In the genomic region with DNA sequence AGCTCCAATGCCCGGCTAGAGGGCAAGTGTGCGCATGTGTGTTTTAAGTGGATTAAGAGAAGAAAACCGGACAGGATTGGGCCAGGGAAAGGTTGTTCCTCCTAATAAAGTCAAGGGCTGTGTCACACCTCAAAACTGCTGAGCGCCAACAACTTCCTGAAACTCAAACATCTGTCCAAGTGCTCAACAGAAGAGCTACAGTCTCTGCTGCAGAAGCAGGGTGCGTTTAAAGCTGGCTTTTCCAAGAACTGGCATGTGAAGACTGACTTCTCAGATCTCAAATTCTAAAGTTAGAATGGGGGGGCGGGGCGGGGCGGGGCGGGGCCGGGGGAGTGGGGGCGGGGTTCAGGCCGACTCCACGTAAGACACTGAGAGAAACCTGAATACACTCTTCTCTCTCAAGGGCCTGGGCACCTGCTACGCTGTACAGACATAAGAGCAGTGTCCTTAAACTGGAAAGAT, we compare ENCODE assay signal across 8 mouse cellular contexts. TPM values are rescaled to one million over a fixed set of nuclear protein-coding genes. Genes with fewer than 3 reads are reported as not detected.
DNase-seq lines count a peak whose midpoint lies in the region; ATAC-seq and TF ChIP-seq lines count a peak whose summit lies in the region.

No protein-coding gene starts in this region.

- peak; percentile 52 for DNase-seq in thymus, postnatal 0 days (ENCODE audit: low spot score)
- DNase-seq in thymus, postnatal 14 days, result no peak
- DNase-seq in liver, postnatal 0 days, result peak; percentile 64
- no peak for DNase-seq in adrenal gland, postnatal 36 days
- DNase-seq in right cerebral cortex, postnatal 14 days, result no peak
- no peak for DNase-seq in testis, postnatal 10 days (ENCODE audit: low spot score)

- ATAC-seq in forebrain, embryonic 16.5 days, result peak; percentile 19
- 0 out of 2 replicates have a peak, but pooled peaks have one; percentile 12 for ATAC-seq in liver, postnatal 0 days
- no peak for ATAC-seq in stomach, embryonic 15.5 days (ENCODE audit: insufficient read depth, low FRiP score, low read depth)

- H3K27ac ChIP-seq in forebrain, embryonic 16.5 days (ENCODE audit: low read length), result peak overlapping the region; percentile 69
- H3K27ac ChIP-seq in liver, postnatal 0 days (ENCODE audit: low read depth), result peak overlapping the region; percentile 68
- H3K27ac ChIP-seq in stomach, embryonic 15.5 days, result peak overlapping the region; percentile 65

- H3K4me2 ChIP-seq in forebrain, embryonic 16.5 days (ENCODE audit: low read length), result no peak overlapping the region
- H3K4me2 ChIP-seq in liver, postnatal 0 days (ENCODE audit: low read depth, low read length), result peak overlapping the region; percentile 55
- H3K4me2 ChIP-seq in stomach, embryonic 15.5 days, result peak overlapping the region; percentile 56

- H3K4me1 ChIP-seq in forebrain, embryonic 16.5 days (replicated peaks; ENCODE audit: control insufficient read depth, insufficient read depth, low read length), result peaks cover 39% of the 10 kb centered on the region
- H3K4me1 ChIP-seq in liver, postnatal 0 days (ENCODE audit: insufficient read depth), result peaks cover 64% of the 10 kb centered on the region
- H3K4me1 ChIP-seq in stomach, embryonic 15.5 days, result peaks cover 52% of the 10 kb centered on the region

- no peak overlapping the region for H3K9ac ChIP-seq in forebrain, embryonic 16.5 days (replicated peaks; ENCODE audit: low read depth, low read length)
- peak overlapping the region; percentile 57; the same call in 1 of the 2 replicates for H3K9ac ChIP-seq in liver, postnatal 0 days (replicated peaks)
- no peak overlapping the region for H3K9ac ChIP-seq in stomach, embryonic 15.5 days

- no peak for TF ChIP-seq EP300 in liver, postnatal 0 days (IDR thresholded peaks at IDR 0.05; ENCODE audit: low read depth)

- H3K36me3 ChIP-seq in forebrain, embryonic 16.5 days (ENCODE audit: control insufficient read depth, insufficient read depth), result no peaks in the 10 kb centered on the region
- H3K36me3 ChIP-seq in liver, postnatal 0 days (replicated peaks; ENCODE audit: insufficient read depth, low read length), result no peaks in the 10 kb centered on the region
- no peaks in the 10 kb centered on the region for H3K36me3 ChIP-seq in stomach, embryonic 15.5 days

- no peak overlapping the region for H3K4me3 ChIP-seq in forebrain, embryonic 16.5 days (replicated peaks; ENCODE audit: low read length)
- no peak overlapping the region for H3K4me3 ChIP-seq in liver, postnatal 0 days (ENCODE audit: low read depth, low read length)
- H3K4me3 ChIP-seq in stomach, embryonic 15.5 days (replicated peaks), result no peak overlapping the region

- no peaks in the 10 kb centered on the region for H3K27me3 ChIP-seq in forebrain, embryonic 16.5 days (replicated peaks; ENCODE audit: control insufficient read depth, insufficient read depth, low read length)
- H3K27me3 ChIP-seq in liver, postnatal 0 days (ENCODE audit: insufficient read depth, low read length), result no peaks in the 10 kb centered on the region
- no peaks in the 10 kb centered on the region for H3K27me3 ChIP-seq in stomach, embryonic 15.5 days (replicated peaks)

- 28% methylated on average over 14 of the region's 14 CpGs for WGBS in forebrain, embryonic 16.5 days
- 16% methylated on average over 14 of the region's 14 CpGs for WGBS in liver, postnatal 0 days (ENCODE audit: insufficient replicate concordance)
- WGBS in stomach, embryonic 15.5 days, result 24% methylated on average over 14 of the region's 14 CpGs

- TF ChIP-seq CTCF in liver, postnatal 0 days (IDR thresholded peaks at IDR 0.05; ENCODE audit: low read depth), result no peak

- no peaks in the 10 kb centered on the region for H3K9me3 ChIP-seq in forebrain, embryonic 16.5 days (ENCODE audit: control insufficient read depth, low read length)
- H3K9me3 ChIP-seq in liver, postnatal 0 days (ENCODE audit: low read length), result no peaks in the 10 kb centered on the region
- H3K9me3 ChIP-seq in stomach, embryonic 15.5 days, result no peaks in the 10 kb centered on the region

RNA-seq across cellular contexts. Expression of gene Uck2, which starts 15.7 kb away (rescaled TPM):
- 165 and 193 TPM in 2 replicates for polyA plus RNA-seq in thymus, postnatal 0 days (2015; fragmentation: Nextera tagmentation; extraction: Ambion mirVana)
- 62.7 and 70.3 TPM in 2 replicates for polyA plus RNA-seq in forebrain, embryonic 16.5 days (2015; fragmentation: Nextera tagmentation; extraction: Ambion mirVana)
- 18.6 and 20.9 TPM in 2 replicates for polyA plus RNA-seq in liver, postnatal 0 days (2015; fragmentation: Nextera tagmentation; extraction: Ambion mirVana)
- 73.3 and 79.9 TPM in 2 replicates for polyA plus RNA-seq in stomach, embryonic 15.5 days (2015; fragmentation: Nextera tagmentation; extraction: Ambion mirVana)
- total RNA-seq in adrenal gland, postnatal 36 days (2021), result 10 to 100 TPM; 60.6 to 65.0 TPM

RNA-seq across cellular contexts. Expression of gene Tmco1, which starts 38.8 kb away (rescaled TPM):
- 91.4 and 98.8 TPM in 2 replicates for polyA plus RNA-seq in thymus, postnatal 0 days (2015; fragmentation: Nextera tagmentation; extraction: Ambion mirVana)
- polyA plus RNA-seq in forebrain, embryonic 16.5 days (2015; fragmentation: Nextera tagmentation; extraction: Ambion mirVana), result 74.3 and 79.7 TPM in 2 replicates
- 54.6 and 57.6 TPM in 2 replicates for polyA plus RNA-seq in liver, postnatal 0 days (2015; fragmentation: Nextera tagmentation; extraction: Ambion mirVana)
- polyA plus RNA-seq in stomach, embryonic 15.5 days (2015; fragmentation: Nextera tagmentation; extraction: Ambion mirVana), result 86.2 and 94.3 TPM in 2 replicates
- 100 to 1,000 TPM; 148 to 170 TPM for total RNA-seq in adrenal gland, postnatal 36 days (2021)

Comparison
In these comparisons a context has a peak if more than half of its experiments do, and no peak if none do; other contexts are left out.
1. DNase-seq: peak in thymus, postnatal 0 days (single experiment) and liver, postnatal 0 days (single experiment); none in thymus, postnatal 14 days (single experiment), adrenal gland, postnatal 36 days (0 of 2), right cerebral cortex, postnatal 14 days (single experiment) and testis, postnatal 10 days (single experiment).
2. Peak in every context shown above with its lines, with median percentiles within 50 percentile points of each other: H3K27ac ChIP-seq.